Mouse (Mus musculus) central nervous system, embryonic 18 days (tissue): Measurements from ENCODE around the gene Trim34a. TPM values are rescaled to one million over a fixed set of nuclear protein-coding genes. Genes with fewer than 3 reads are reported as not detected.

Experiments used
- polyA plus RNA-seq: library from polyadenylated mRNA; depleted of rRNA; stranded (reverse); fragments of >200 nt; gene quantifications from 2 replicates; pipeline ENCODE4 v1.2.3, GENCODE M21; 2012; rRNA removed

Gene Trim34a
- polyA plus RNA-seq, result 2.1 and 3.1 TPM in 2 replicates

DNA sequence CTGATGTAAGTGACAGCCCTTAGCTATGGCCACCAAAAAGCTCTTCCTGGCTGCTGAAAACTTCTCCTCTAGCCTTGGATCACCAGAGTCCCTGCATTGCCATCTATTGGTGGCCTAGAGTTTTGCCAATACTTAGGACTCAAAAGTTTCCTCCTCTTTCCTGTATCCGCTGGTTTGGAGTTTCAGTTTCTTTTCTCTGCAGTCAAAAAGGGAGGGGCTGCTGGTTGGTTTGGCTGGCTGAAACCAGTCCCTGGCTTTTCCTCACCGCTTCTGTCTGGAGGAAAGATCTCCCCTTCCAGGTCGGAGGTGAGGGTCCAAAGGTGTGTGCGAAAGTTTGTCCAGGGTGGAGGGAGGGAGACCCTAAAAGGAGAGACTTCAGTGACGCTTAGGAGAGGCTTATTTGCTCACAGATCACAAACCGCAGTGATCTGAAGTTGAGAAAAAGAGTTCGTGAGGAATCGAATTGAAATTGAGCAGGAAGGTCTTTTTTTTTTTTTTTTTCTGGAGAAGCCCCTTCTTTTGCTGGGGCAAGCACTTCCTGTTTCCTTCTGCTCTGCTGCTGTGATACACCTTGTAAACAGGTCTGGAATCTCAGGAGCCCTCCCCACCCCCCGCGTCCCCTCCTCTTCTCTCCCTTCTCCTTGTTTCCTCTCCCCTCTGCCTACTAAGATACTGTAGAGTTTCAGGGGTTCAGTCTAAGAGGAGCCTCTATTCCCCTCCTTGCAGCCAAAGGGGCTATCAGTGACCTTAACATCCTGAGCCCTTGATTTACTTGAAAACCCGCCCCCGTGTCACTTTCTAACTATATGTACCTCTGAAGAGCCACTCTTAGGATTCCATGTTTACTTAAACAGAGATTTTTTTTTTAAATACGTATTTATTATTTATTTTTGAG lies at the start of gene Trim34a:
Trim34a (plus strand) TSS at position 171 of the 895 bp plus-strand sequence.

DNA sequence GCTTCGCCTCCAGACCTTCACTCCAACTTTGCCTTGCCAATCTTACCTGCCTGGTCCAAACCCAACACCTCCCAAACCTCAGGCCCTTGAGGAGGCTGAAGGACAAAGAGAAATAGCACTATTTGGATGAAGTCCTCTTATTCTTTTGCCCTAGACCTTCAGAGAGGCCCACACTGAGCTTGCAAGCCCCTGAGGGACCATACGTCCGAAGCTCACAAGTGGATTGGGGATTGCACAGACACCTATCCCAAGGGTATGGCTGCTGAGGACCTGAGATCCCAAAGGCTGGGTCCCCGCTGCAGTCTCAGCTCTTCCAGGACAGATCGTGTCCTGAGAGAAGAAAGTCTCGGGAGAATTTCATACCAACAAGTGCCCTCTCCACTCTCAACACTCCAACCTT lies 48.4 kb upstream of the Trim34a start, which contains the start of gene Olfr649:
Olfr649 (minus strand) TSS at position 101 of the 400 bp plus-strand sequence.

DNA sequence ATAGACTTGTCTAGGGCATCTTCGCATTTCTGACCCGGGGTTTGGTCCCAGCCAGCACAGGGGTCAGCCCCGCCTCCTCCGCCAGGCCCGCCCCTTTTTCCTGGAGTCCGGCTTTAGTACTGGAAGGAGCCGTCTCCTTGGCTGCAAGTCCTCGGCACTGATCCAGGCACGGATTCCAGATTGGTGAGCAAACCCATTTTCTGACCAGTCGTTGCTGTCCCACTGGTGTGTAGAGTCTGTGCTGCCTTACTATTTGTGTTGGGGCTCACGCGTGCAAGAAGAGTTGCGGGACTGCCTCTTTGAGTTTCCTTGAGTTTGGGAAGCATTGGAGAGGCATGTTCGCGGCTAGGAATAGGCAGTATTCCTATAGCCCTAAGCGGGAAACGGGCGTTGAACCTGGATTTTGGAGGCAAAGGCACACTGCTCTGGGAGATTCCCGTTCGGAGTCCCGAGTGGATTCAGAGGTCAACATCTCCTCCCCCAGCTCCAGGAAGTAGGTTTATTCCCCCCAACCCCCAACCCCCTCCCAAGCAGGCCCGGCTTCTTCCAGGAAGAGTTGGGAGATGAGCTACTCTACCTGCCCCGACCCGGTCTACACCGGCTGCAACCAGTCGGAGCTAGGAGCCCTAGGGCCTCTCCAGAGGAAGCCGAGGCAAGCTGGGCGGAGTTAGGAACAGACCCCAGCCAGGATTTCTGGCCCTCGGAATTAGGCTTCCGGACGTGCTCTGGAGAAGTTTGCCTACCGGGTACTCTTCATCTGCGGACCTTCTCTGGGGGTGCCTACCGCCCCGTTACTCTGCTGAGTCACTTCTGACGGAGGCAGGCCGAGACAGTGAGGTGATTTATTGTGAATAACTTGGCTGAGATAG lies 25.3 kb upstream of the Trim34a start, which contains the start of gene Trim6:
Trim6 (plus strand) TSS at position 93 of the 869 bp plus-strand sequence.

DNA sequence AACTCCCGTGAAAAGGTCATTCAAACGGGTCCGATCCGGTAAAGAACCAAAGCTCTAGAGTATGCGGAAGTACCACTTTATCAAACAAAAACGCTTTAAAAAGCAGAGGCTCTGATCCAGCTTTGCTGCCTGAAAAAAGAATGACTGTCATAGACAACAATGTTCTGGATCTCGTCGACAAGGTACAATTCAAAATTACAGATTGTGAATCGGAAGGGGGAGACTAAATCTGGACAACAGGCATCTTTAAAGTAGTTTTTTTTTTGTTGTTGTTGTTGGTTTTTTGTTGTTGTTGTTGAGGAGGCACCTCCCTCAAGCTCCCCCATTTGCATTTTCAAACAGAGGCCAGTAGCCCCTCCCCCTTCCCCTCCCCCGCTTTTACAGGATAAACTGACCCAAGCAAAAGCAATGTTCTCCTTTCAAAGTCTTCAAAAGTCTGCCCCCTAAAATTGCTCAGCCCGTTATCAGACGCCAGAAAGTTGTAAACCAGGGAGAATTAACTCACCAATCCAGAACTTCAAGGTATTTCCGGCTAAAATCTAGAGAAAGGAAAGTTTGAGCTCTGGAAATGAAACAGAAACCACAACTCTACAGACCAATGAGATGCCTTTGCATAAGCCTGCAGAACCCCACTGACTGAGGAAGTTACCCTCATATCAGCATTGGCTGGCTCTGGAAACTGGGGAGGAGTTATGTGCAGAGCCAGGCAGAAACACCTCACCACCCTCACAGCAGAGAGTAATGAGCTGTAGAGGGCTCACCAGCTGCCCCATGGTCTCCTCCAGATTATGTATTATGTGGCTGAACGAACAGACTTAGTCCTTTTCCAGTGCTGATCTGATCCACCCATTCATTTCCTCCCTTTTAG lies 43.6 kb downstream of the Trim34a start, which contains the start of gene Trim5:
Trim5 (minus strand) TSS at position 519 of the 868 bp plus-strand sequence.

Other genes starting within 250 kb of the Trim34a start
- not detected in 2 replicates for gene Olfr638, start 245.7 kb upstream of the Trim34a start, polyA plus RNA-seq
- 0.01 TPM in 1 of 2 replicates, not detected in the other for gene Olfr639, start 227.2 kb upstream of the Trim34a start, polyA plus RNA-seq
- not detected in 2 replicates for gene Olfr640, start 218.9 kb upstream of the Trim34a start, polyA plus RNA-seq
- not detected in 2 replicates for gene Olfr641, start 209.0 kb upstream of the Trim34a start, polyA plus RNA-seq
- not detected in 2 replicates for gene Olfr642, start 191.8 kb upstream of the Trim34a start, polyA plus RNA-seq
- not detected in 2 replicates for gene 4930516K23Rik, start 183.0 kb upstream of the Trim34a start, polyA plus RNA-seq
- not detected in 2 replicates for gene Olfr644, start 172.6 kb upstream of the Trim34a start, polyA plus RNA-seq
- not detected in 2 replicates for gene Olfr645, start 159.0 kb upstream of the Trim34a start, polyA plus RNA-seq
- gene Olfr646, start 139.6 kb upstream of the Trim34a start, polyA plus RNA-seq, result not detected in 2 replicates
- gene Ubqln5, start 114.6 kb upstream of the Trim34a start, polyA plus RNA-seq, result not detected in 2 replicates
- not detected in 2 replicates for gene Olfr643, start 107.1 kb upstream of the Trim34a start, polyA plus RNA-seq
- gene Ubqln3, start 101.2 kb upstream of the Trim34a start, polyA plus RNA-seq, result not detected in 2 replicates
- not detected in 2 replicates for gene Ubqlnl, start 93.9 kb upstream of the Trim34a start, polyA plus RNA-seq
- gene Olfm5, start 79.6 kb upstream of the Trim34a start, polyA plus RNA-seq, result 0.17 TPM in 1 of 2 replicates, not detected in the other
- 0.17 and 0.18 TPM in 2 replicates for gene Olfr648, start 61.1 kb upstream of the Trim34a start, polyA plus RNA-seq
- gene Olfr649, start 48.5 kb upstream of the Trim34a start, polyA plus RNA-seq, result not detected in 2 replicates
- gene Trim6, start 25.7 kb upstream of the Trim34a start, polyA plus RNA-seq, result 0.39 and 0.59 TPM in 2 replicates
- 0.16 and 0.21 TPM in 2 replicates for gene Trim5, start 43.6 kb downstream of the Trim34a start, polyA plus RNA-seq
- gene Trim12a, start 71.0 kb downstream of the Trim34a start, polyA plus RNA-seq, result 2.9 and 3.8 TPM in 2 replicates
- gene Trim34b, start 85.0 kb downstream of the Trim34a start, polyA plus RNA-seq, result 0.04 TPM in 1 of 2 replicates, not detected in the other
- gene Trim12c, start 108.9 kb downstream of the Trim34a start, polyA plus RNA-seq, result 1.7 and 1.9 TPM in 2 replicates
- gene Trim30b, start 125.4 kb downstream of the Trim34a start, polyA plus RNA-seq, result 0.05 TPM in 1 of 2 replicates, not detected in the other
- 0.05 and 0.08 TPM in 2 replicates for gene Trim30c, start 156.4 kb downstream of the Trim34a start, polyA plus RNA-seq
- gene Trim30a, start 220.7 kb downstream of the Trim34a start, polyA plus RNA-seq, result 1.3 and 1.9 TPM in 2 replicates